ENCODE assay signal across 9 mouse cellular contexts in the genomic region with DNA sequence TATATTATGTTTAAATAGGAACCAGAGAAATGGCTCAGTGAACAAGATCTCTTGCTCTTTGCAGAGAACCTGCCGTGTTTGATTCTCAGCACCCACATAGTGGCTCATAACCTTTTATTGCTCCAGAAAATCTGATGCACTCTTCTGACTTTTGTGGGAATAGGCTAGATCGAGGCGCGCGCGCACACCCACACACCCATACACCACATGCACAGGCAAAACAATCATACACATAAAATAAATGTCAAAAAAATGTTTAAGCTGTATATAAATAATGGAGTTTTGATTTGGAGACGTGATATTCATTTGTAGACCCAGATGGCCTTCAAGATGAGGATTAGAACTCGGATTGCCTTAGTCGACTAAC. TPM values are rescaled to one million over a fixed set of nuclear protein-coding genes. Genes with fewer than 3 reads are reported as not detected.
DNase-seq lines count a peak whose midpoint lies in the region; ATAC-seq and TF ChIP-seq lines count a peak whose summit lies in the region.
"Had no signal": no experiment of that assay in that cellular context is flagged by ENCODE, and none has a peak within 500 bp of the region (broad histone marks: within the 10 kb centered on the region; RNA-seq: fewer than 3 reads in every experiment).

No protein-coding gene starts in this region.

- dilution Hi-C loops in CH12.LX (cut with MboI; ENCODE audit: extremely low pct_ligation_motif_present, extremely low pct_unique_long_range_greater_than_20kb, low sequenced_read_pairs) = no loop called here

- intact Hi-C loops in heart, adult 2 months (cut with DNase I) = loop anchor here (5.0 kb wide), 1 partner anchor 35 kb away; no protein-coding TSS in a partner anchor

- H3K9me3 ChIP-seq in CH12.LX (replicated peaks; ENCODE audit: low read length) = peaks cover 23% of the 10 kb centered on the region
- H3K9me3 ChIP-seq in forebrain, embryonic 16.5 days (ENCODE audit: control insufficient read depth, low read length) = no peaks in the 10 kb centered on the region
- no peaks in the 10 kb centered on the region for H3K9me3 ChIP-seq in liver, postnatal 0 days (ENCODE audit: low read length)

- H3K4me1 ChIP-seq in heart, adult 2 months (ENCODE audit: control insufficient read depth, insufficient read depth, low read length) = peaks cover 3% of the 10 kb centered on the region
- peaks cover 7 to 25% of the 10 kb centered on the region in 2 experiments for H3K4me1 ChIP-seq in CH12.LX (ENCODE audit: control insufficient read depth in 1 of 2, insufficient read depth in 2 of 2)
- peaks cover 17% of the 10 kb centered on the region for H3K4me1 ChIP-seq in forebrain, embryonic 16.5 days (replicated peaks; ENCODE audit: control insufficient read depth, insufficient read depth, low read length)
- H3K4me1 ChIP-seq in liver, postnatal 0 days (ENCODE audit: insufficient read depth) = peaks cover 16% of the 10 kb centered on the region

- H3K9ac ChIP-seq in heart, adult 2 months (ENCODE audit: low read depth, low read length) = peak overlapping the region; percentile 44; the same call in 1 of the 2 replicates
- peak overlapping the region; percentile 17; the same call in 1 of the 2 replicates for H3K9ac ChIP-seq in CH12.LX (ENCODE audit: insufficient read depth, low read depth)
- H3K9ac ChIP-seq in forebrain, embryonic 16.5 days (replicated peaks; ENCODE audit: low read depth, low read length) = peak overlapping the region; percentile 94
- H3K9ac ChIP-seq in liver, postnatal 0 days (replicated peaks) = peak overlapping the region; percentile 97; the same call in 1 of the 2 replicates

- TF ChIP-seq CTCF in heart, adult 2 months (IDR thresholded peaks at IDR 0.05) = no peak
- TF ChIP-seq CTCF in CH12.LX (conservative IDR thresholded peaks at IDR 0.05 in 1 of 2, IDR thresholded peaks at IDR 0.05 in 1 of 2; ENCODE audit: low read depth in 2 of 2, low read length in 2 of 2) = no peak
- TF ChIP-seq CTCF in liver, postnatal 0 days (IDR thresholded peaks at IDR 0.05; ENCODE audit: low read depth) = no peak

- WGBS in heart, adult 2 months = 34% methylated on average over 9 of the region's 9 CpGs
- WGBS in forebrain, embryonic 16.5 days = 28% methylated on average over 9 of the region's 9 CpGs
- 34% methylated on average over 9 of the region's 9 CpGs for WGBS in liver, postnatal 0 days (ENCODE audit: insufficient replicate concordance)

- no peak for TF ChIP-seq POLR2A in heart, adult 2 months (IDR thresholded peaks at IDR 0.05; ENCODE audit: insufficient read depth, low read depth, low read length)
- no peak for TF ChIP-seq POLR2A in CH12.LX (IDR thresholded peaks at IDR 0.05; ENCODE audit: low read depth, low read length)

- TF ChIP-seq EP300 in heart, adult 2 months (IDR thresholded peaks at IDR 0.05; ENCODE audit: insufficient read depth, low read depth, low read length) = no peak
- TF ChIP-seq EP300 in CH12.LX (IDR thresholded peaks at IDR 0.05; ENCODE audit: low read length) = no peak
- TF ChIP-seq EP300 in liver, postnatal 0 days (IDR thresholded peaks at IDR 0.05; ENCODE audit: low read depth) = no peak

- DNase-seq in heart, adult 2 months = no peak
- DNase-seq in heart, postnatal 4 days = no peak
- DNase-seq in CH12.LX (ENCODE audit: extremely low read depth) = no peak
- DNase-seq in liver, postnatal 0 days = no peak
- DNase-seq in c-Kit-positive CD71-positive TER-119-positive erythroid progenitor cells, embryonic 14.5 days (ENCODE audit: low spot score) = no peak
- no peak for DNase-seq in layer of hippocampus, adult 9-11 months
- no peak for DNase-seq in kidney, postnatal 36 days

- H3K79me2 ChIP-seq in heart, adult 2 months (replicated peaks; ENCODE audit: control insufficient read depth, insufficient read depth, low read length) = no peaks in the 10 kb centered on the region
- H3K79me2 ChIP-seq in CH12.LX (replicated peaks; ENCODE audit: control insufficient read depth, extremely low read depth, insufficient read depth, poor library complexity, severe bottlenecking) = no peaks in the 10 kb centered on the region

- TF ChIP-seq RAD21 in CH12.LX (IDR thresholded peaks at IDR 0.05; ENCODE audit: low read depth, low read length) = no peak

- no peak; the same call in 1 of the 2 replicates for ATAC-seq in forebrain, embryonic 16.5 days
- ATAC-seq in liver, postnatal 0 days = no peak

- peak overlapping the region; percentile 96 for H3K4me3 ChIP-seq in heart, adult 2 months
- peak overlapping the region in 2 of 3 experiments; percentile 17 to 88 for H3K4me3 ChIP-seq in CH12.LX (replicated peaks in 1 of 3; ENCODE audit: low read depth in 2 of 3, low read length in 2 of 3, poor library complexity in 1 of 3)
- peak overlapping the region; percentile 95 for H3K4me3 ChIP-seq in forebrain, embryonic 16.5 days (replicated peaks; ENCODE audit: low read length)
- peak overlapping the region; percentile 100 for H3K4me3 ChIP-seq in liver, postnatal 0 days (ENCODE audit: low read depth, low read length)

- H3K27ac ChIP-seq in heart, adult 2 months = peak overlapping the region; percentile 92
- H3K27ac ChIP-seq in CH12.LX (ENCODE audit: insufficient read depth, low read depth) = no peak overlapping the region
- H3K27ac ChIP-seq in forebrain, embryonic 16.5 days (ENCODE audit: low read length) = no peak overlapping the region
- H3K27ac ChIP-seq in liver, postnatal 0 days (ENCODE audit: low read depth) = no peak overlapping the region

- H3K36me3 ChIP-seq in heart, adult 2 months (ENCODE audit: control insufficient read depth, insufficient read depth, low read length) = peaks cover 3% of the 10 kb centered on the region
- peaks cover 13 to 25% of the 10 kb centered on the region in 2 experiments for H3K36me3 ChIP-seq in CH12.LX (replicated peaks in 1 of 2; ENCODE audit: control insufficient read depth in 1 of 2, insufficient read depth in 1 of 2, low read length in 1 of 2)
- no peaks in the 10 kb centered on the region for H3K36me3 ChIP-seq in forebrain, embryonic 16.5 days (ENCODE audit: control insufficient read depth, insufficient read depth)
- H3K36me3 ChIP-seq in liver, postnatal 0 days (replicated peaks; ENCODE audit: insufficient read depth, low read length) = peaks cover 14% of the 10 kb centered on the region

- in situ Hi-C loops in CH12.LX (cut with MboI; ENCODE audit: low pct_ligation_motif_present, low pct_unique_long_range_greater_than_20kb, low sequenced_read_pairs) = no loop called here

- peak overlapping the region; percentile 32; the same call in 1 of the 2 replicates for H3K4me2 ChIP-seq in CH12.LX (ENCODE audit: insufficient read depth, low read depth, poor library complexity, severe bottlenecking)
- peak overlapping the region; percentile 69 for H3K4me2 ChIP-seq in forebrain, embryonic 16.5 days (ENCODE audit: low read length)
- peak overlapping the region; percentile 68 for H3K4me2 ChIP-seq in liver, postnatal 0 days (ENCODE audit: low read depth, low read length)

- H3K27me3 ChIP-seq in heart, adult 2 months (ENCODE audit: control insufficient read depth, insufficient read depth, low read length) = no peaks in the 10 kb centered on the region
- peaks cover 38% of the 10 kb centered on the region for H3K27me3 ChIP-seq in CH12.LX (replicated peaks)
- H3K27me3 ChIP-seq in forebrain, embryonic 16.5 days (replicated peaks; ENCODE audit: control insufficient read depth, insufficient read depth, low read length) = peaks cover 18% of the 10 kb centered on the region
- H3K27me3 ChIP-seq in liver, postnatal 0 days (ENCODE audit: insufficient read depth, low read length) = peaks cover 29% of the 10 kb centered on the region

RNA-seq across cellular contexts. Expression of a gene that starts 0.4 kb away (rescaled TPM):
- total RNA-seq in heart, adult 2 months (2021) = 10 to 100 TPM; 22.5 to 27.6 TPM
- polyA plus RNA-seq in heart, adult 2 months (2012; rRNA removed) = 15.8 and 24.9 TPM in 2 replicates
- 10 to 100 TPM; 20.3 to 20.4 TPM for total RNA-seq in heart, postnatal 4 days (2021)
- 21.5 and 22.9 TPM in 2 replicates for total RNA-seq in CH12.LX (2012; rRNA removed)
- total RNA-seq in CH12.LX (2014; rRNA removed) = 21.5 and 22.5 TPM in 2 replicates
- 13.8 and 14.2 TPM in 2 replicates for polyA plus RNA-seq in CH12.LX (2012; ENCODE audit: insufficient read length, low read depth)
- 30.7 and 31.1 TPM in 2 replicates for polyA plus RNA-seq in forebrain, embryonic 16.5 days (2015; fragmentation: Nextera tagmentation; extraction: Ambion mirVana)
- 10.9 and 11.5 TPM in 2 replicates for polyA plus RNA-seq in liver, postnatal 0 days (2015; fragmentation: Nextera tagmentation; extraction: Ambion mirVana)

RNA-seq across cellular contexts. Expression of a gene that starts 1.0 kb away (rescaled TPM):
- total RNA-seq in heart, adult 2 months (2021) = not detected
- not detected in 2 replicates for polyA plus RNA-seq in heart, adult 2 months (2012; rRNA removed)
- not detected for total RNA-seq in heart, postnatal 4 days (2021)
- 0.46 and 0.55 TPM in 2 replicates for total RNA-seq in CH12.LX (2012; rRNA removed)
- not detected in 2 replicates for total RNA-seq in CH12.LX (2014; rRNA removed)
- not detected in 2 replicates for polyA plus RNA-seq in CH12.LX (2012; ENCODE audit: insufficient read length, low read depth)
- 1.0 and 1.3 TPM in 2 replicates for polyA plus RNA-seq in forebrain, embryonic 16.5 days (2015; fragmentation: Nextera tagmentation; extraction: Ambion mirVana)
- 0.70 and 0.75 TPM in 2 replicates for polyA plus RNA-seq in liver, postnatal 0 days (2015; fragmentation: Nextera tagmentation; extraction: Ambion mirVana)

RNA-seq across cellular contexts. Expression of a gene that starts 4.6 kb away (rescaled TPM):
- under 1 TPM; 0.43 to 0.55 TPM for total RNA-seq in heart, adult 2 months (2021)
- polyA plus RNA-seq in heart, adult 2 months (2012; rRNA removed) = 0.20 and 0.32 TPM in 2 replicates
- 1 to 10 TPM; 1.7 to 2.0 TPM for total RNA-seq in heart, postnatal 4 days (2021)
- total RNA-seq in CH12.LX (2012; rRNA removed) = not detected in 2 replicates
- not detected in 2 replicates for total RNA-seq in CH12.LX (2014; rRNA removed)
- not detected in 2 replicates for polyA plus RNA-seq in CH12.LX (2012; ENCODE audit: insufficient read length, low read depth)
- 0.54 and 0.84 TPM in 2 replicates for polyA plus RNA-seq in forebrain, embryonic 16.5 days (2015; fragmentation: Nextera tagmentation; extraction: Ambion mirVana)
- polyA plus RNA-seq in liver, postnatal 0 days (2015; fragmentation: Nextera tagmentation; extraction: Ambion mirVana) = 0.85 and 0.92 TPM in 2 replicates

RNA-seq across cellular contexts. Expression of a gene that starts 41.4 kb away (rescaled TPM):
- total RNA-seq in heart, adult 2 months (2021) = 1,000 to 10,000 TPM in 1 of 2 experiments, 100 to 1,000 TPM in 1; 970 to 1,045 TPM
- 901 and 1,346 TPM in 2 replicates for polyA plus RNA-seq in heart, adult 2 months (2012; rRNA removed)
- total RNA-seq in heart, postnatal 4 days (2021) = 1,000 to 10,000 TPM; 4,503 to 4,597 TPM
- 14,448 and 18,409 TPM in 2 replicates for total RNA-seq in CH12.LX (2012; rRNA removed)
- total RNA-seq in CH12.LX (2014; rRNA removed) = 21,026 and 21,314 TPM in 2 replicates
- 11,979 and 12,362 TPM in 2 replicates for polyA plus RNA-seq in CH12.LX (2012; ENCODE audit: insufficient read length, low read depth)
- 3,742 and 4,125 TPM in 2 replicates for polyA plus RNA-seq in forebrain, embryonic 16.5 days (2015; fragmentation: Nextera tagmentation; extraction: Ambion mirVana)
- polyA plus RNA-seq in liver, postnatal 0 days (2015; fragmentation: Nextera tagmentation; extraction: Ambion mirVana) = 1,946 and 1,972 TPM in 2 replicates

RNA-seq across cellular contexts. Expression of a gene that starts 52.0 kb away (rescaled TPM):
- total RNA-seq in heart, adult 2 months (2021) = not detected
- not detected in 2 replicates for polyA plus RNA-seq in heart, adult 2 months (2012; rRNA removed)
- total RNA-seq in heart, postnatal 4 days (2021) = not detected
- not detected in 2 replicates for total RNA-seq in CH12.LX (2012; rRNA removed)
- not detected in 2 replicates for total RNA-seq in CH12.LX (2014; rRNA removed)
- polyA plus RNA-seq in CH12.LX (2012; ENCODE audit: insufficient read length, low read depth) = not detected in 2 replicates
- 0.25 and 0.30 TPM in 2 replicates for polyA plus RNA-seq in forebrain, embryonic 16.5 days (2015; fragmentation: Nextera tagmentation; extraction: Ambion mirVana)
- 0.05 TPM in 1 of 2 replicates, not detected in the other for polyA plus RNA-seq in liver, postnatal 0 days (2015; fragmentation: Nextera tagmentation; extraction: Ambion mirVana)
- total RNA-seq: left cerebral cortex, postnatal 36 days had no signal

Comparison
In these comparisons a context has a peak if more than half of its experiments do, and no peak if none do; other contexts are left out.
1. H3K9ac ChIP-seq: peak in every context shown above with its lines; median percentile 97 in liver, postnatal 0 days; 94 in forebrain, embryonic 16.5 days; 44 in heart, adult 2 months; 17 in CH12.LX.